Mouse (Mus musculus) kidney, postnatal 10 days (tissue): ENCODE measurements around the gene Trpm5.

Experiments used
- DNase-seq: peaks from one replicate; pipeline ENCODE4 v3.0.0; 2021; ENCODE audit warnings: mixed read lengths

Gene Trpm5

GRCm38 (mm10) chr7:143057667-143058220, 36.7 kb downstream of the Trpm5 start:
- no peak for DNase-seq

- no peak for DNase-seq
Measured at GRCm38 (mm10) chr7:143057023-143057422, 37.4 kb downstream of the Trpm5 start.

GRCm38 (mm10) chr7:143055499-143056186, 38.8 kb downstream of the Trpm5 start:
- DNase-seq: no peak

GRCm38 (mm10) chr7:143055001-143055400, 39.4 kb downstream of the Trpm5 start:
- peak; percentile 40 for DNase-seq

GRCm38 (mm10) chr7:143054612-143054965, 39.9 kb downstream of the Trpm5 start:
- no peak for DNase-seq

- peak; percentile 43 for DNase-seq
Measured at GRCm38 (mm10) chr7:143053961-143054611, 40.4 kb downstream of the Trpm5 start.

- DNase-seq: peak; percentile 88
Measured at GRCm38 (mm10) chr7:143053008-143053899, 41.2 kb downstream of the Trpm5 start.

- DNase-seq: peak; percentile 94
Measured at GRCm38 (mm10) chr7:143052626-143053007, 41.8 kb downstream of the Trpm5 start, which contains the start of gene Cd81. Gene Cd81, plus strand, starts transcription at chr7:143052739.

GRCm38 (mm10) chr7:143051316-143051715, 43.1 kb downstream of the Trpm5 start:
- peak; percentile 30 for DNase-seq

GRCm38 (mm10) chr7:143049841-143050816, 44.3 kb downstream of the Trpm5 start:
- peak; percentile 59 for DNase-seq

- no peak for DNase-seq
Measured at GRCm38 (mm10) chr7:143049331-143049730, 45.1 kb downstream of the Trpm5 start.

- DNase-seq: no peak
Measured at GRCm38 (mm10) chr7:143046358-143046757, 48.1 kb downstream of the Trpm5 start.

GRCm38 (mm10) chr7:143044826-143045206, 49.6 kb downstream of the Trpm5 start:
- no peak for DNase-seq

- no peak for DNase-seq
Measured at GRCm38 (mm10) chr7:143044049-143044825, 50.2 kb downstream of the Trpm5 start.

- peak; percentile 14 for DNase-seq
Measured at GRCm38 (mm10) chr7:143042897-143043300, 51.5 kb downstream of the Trpm5 start.

GRCm38 (mm10) chr7:143042089-143042488, 52.4 kb downstream of the Trpm5 start:
- DNase-seq: peak; percentile 82

- DNase-seq: peak; percentile 18
Measured at GRCm38 (mm10) chr7:143041138-143041822, 53.2 kb downstream of the Trpm5 start.

GRCm38 (mm10) chr7:143040561-143040960, 53.9 kb downstream of the Trpm5 start:
- no peak for DNase-seq

GRCm38 (mm10) chr7:143038174-143038931, 56.1 kb downstream of the Trpm5 start:
- no peak for DNase-seq

GRCm38 (mm10) chr7:143037306-143037705, 57.1 kb downstream of the Trpm5 start:
- DNase-seq: no peak
